Mouse (Mus musculus) heart, embryonic 16.5 days (tissue): ENCODE results near the gene Mex3a. TPM values are rescaled to one million over a fixed set of nuclear protein-coding genes. Genes with fewer than 3 reads are reported as not detected.
A peak's percentile ranks its signal among the peaks of the same experiment; 100 is the strongest.

Source experiments
- ATAC-seq: fragments of 200-750 bp; cut with Nextera tagmentation; replicated peaks from 2 replicates; pipeline ENCODE4 v1.8.0; 2017; ENCODE audit warnings: moderate number of reproducible peaks; ENCODE audit not compliant: insufficient read depth, low FRiP score; ENCODE audit errors: extremely low read depth
- H3K27ac ChIP-seq: fragments of 300-500 bp; sonication (generic); 2 replicates; pipeline ENCODE4 v1.5.1; 2014; ENCODE audit warnings: mild to moderate bottlenecking, low read length, control low read depth, moderate library complexity
- H3K27me3 ChIP-seq: fragments of 300-500 bp; sonication (generic); 2 replicates; pipeline ENCODE4 v1.6.1; 2014; ENCODE audit warnings: low read length, mixed read lengths; ENCODE audit not compliant: control insufficient read depth, insufficient read depth
- H3K36me3 ChIP-seq: fragments of 300-500 bp; sonication (generic); 2 replicates; pipeline ENCODE4 v1.6.1; 2014; ENCODE audit not compliant: control insufficient read depth, insufficient read depth
- H3K4me1 ChIP-seq: fragments of 300-500 bp; sonication (generic); 2 replicates; pipeline ENCODE4 v1.6.1; 2014; ENCODE audit warnings: low read length, mixed read lengths; ENCODE audit not compliant: control insufficient read depth, insufficient read depth
- H3K4me2 ChIP-seq: fragments of 300-500 bp; sonication (generic); 2 replicates; pipeline ENCODE4 v1.6.1; 2014; ENCODE audit warnings: low read depth, mild to moderate bottlenecking, control low read depth, low read length
- H3K4me3 ChIP-seq: fragments of 300-500 bp; sonication (generic); 2 replicates; pipeline ENCODE4 v1.5.1; 2014; ENCODE audit warnings: mild to moderate bottlenecking, control low read depth, low read length
- H3K9ac ChIP-seq: fragments of 300-500 bp; sonication (generic); 2 replicates; pipeline ENCODE4 v1.6.1; 2014; ENCODE audit warnings: low read length, control low read depth
- H3K9me3 ChIP-seq: fragments of 300-500 bp; sonication (generic); replicated peaks from 2 replicates; pipeline ENCODE4 v1.6.1; 2016; ENCODE audit warnings: low read length; ENCODE audit not compliant: control insufficient read depth
- WGBS: fragments of 180-500 bp; shearing (Covaris S2); extraction: QIAGEN DNeasy Blood & Tissue Kit; methylation state at CpG from one replicate; pipeline ENCODE4 v1.1.7; 2014; 5-methylcytosine and 5-hydroxymethylcytosine counted together
- polyA plus RNA-seq: library from polyadenylated mRNA; unstranded; fragments of >200 nt; fragmentation: Nextera tagmentation; extraction: Ambion mirVana; gene quantifications from 2 replicates; pipeline ENCODE4 v1.2.1, GENCODE M21; 2015

Gene Mex3a
- polyA plus RNA-seq, 1 experiment from 2014 or later: 5.3 TPM

DNA sequence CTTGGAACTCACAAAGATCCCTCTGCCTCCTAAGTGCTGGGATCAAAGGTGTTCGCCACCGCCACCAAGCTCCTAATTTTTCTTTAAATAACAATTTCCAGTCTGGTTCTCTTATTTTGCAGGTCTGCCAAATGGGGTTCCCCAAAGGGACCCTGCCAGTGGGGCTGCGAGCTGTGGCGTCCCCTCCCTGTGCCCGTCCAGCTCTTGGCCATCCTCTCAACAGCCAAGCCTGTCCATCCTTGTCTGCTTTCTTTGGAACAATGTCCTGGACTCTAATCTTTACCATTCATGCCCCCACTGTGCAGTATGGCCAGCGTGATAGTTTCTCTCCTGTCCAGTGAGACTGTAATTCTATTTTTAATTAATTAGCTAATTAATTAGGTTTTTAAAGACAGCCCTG, 11.0 kb upstream of the Mex3a start:
- no peaks in the 10 kb centered on the region for H3K9me3 ChIP-seq
- no peak for ATAC-seq
- H3K4me3 ChIP-seq: no peak overlapping the region
- H3K36me3 ChIP-seq: peaks cover 4% of the 10 kb centered on the region; the same call in 1 of the 2 replicates
- 88% methylated on average over 6 of the region's 6 CpGs for WGBS
- no peak overlapping the region for H3K4me2 ChIP-seq
- H3K4me1 ChIP-seq: peaks cover 3% of the 10 kb centered on the region
- H3K27me3 ChIP-seq: no peaks in the 10 kb centered on the region
- H3K9ac ChIP-seq: no peak overlapping the region
- H3K27ac ChIP-seq: no peak overlapping the region

GRCm38 (mm10) chr3:88521803-88522331, 10.3 kb upstream of the Mex3a start:
- H3K27ac ChIP-seq: no peak overlapping the region
- H3K27me3 ChIP-seq: no peaks in the 10 kb centered on the region
- peaks cover 4% of the 10 kb centered on the region; the same call in 1 of the 2 replicates for H3K36me3 ChIP-seq
- H3K4me2 ChIP-seq: no peak overlapping the region
- WGBS: 23% methylated on average over 9 of the region's 9 CpGs
- H3K9me3 ChIP-seq: no peaks in the 10 kb centered on the region
- no peak overlapping the region for H3K9ac ChIP-seq
- no peak overlapping the region for H3K4me3 ChIP-seq
- no peak for ATAC-seq
- H3K4me1 ChIP-seq: peaks cover 5% of the 10 kb centered on the region

GRCm38 (mm10) chr3:88523027-88523426, 9.2 kb upstream of the Mex3a start:
- Histone ChIP-seq H3K9ac (no peak overlapping the region), H3K4me1 (peaks cover 14% of the 10 kb centered on the region), H3K4me2 (no peak overlapping the region), H3K4me3 (no peak overlapping the region), H3K27me3 (no peaks in the 10 kb centered on the region), H3K27ac (no peak overlapping the region), H3K36me3 (peaks cover 4% of the 10 kb centered on the region; the same call in 1 of the 2 replicates), H3K9me3 (no peaks in the 10 kb centered on the region)
- no peak for ATAC-seq
- WGBS: 81% methylated on average over 8 of the region's 8 CpGs

- ATAC-seq: no peak
- peaks cover 26% of the 10 kb centered on the region for H3K4me1 ChIP-seq
- H3K4me2 ChIP-seq: no peak overlapping the region
- no peak overlapping the region for H3K27ac ChIP-seq
- 87% methylated on average over 5 of the region's 5 CpGs for WGBS
- no peak overlapping the region for H3K9ac ChIP-seq
- no peaks in the 10 kb centered on the region for H3K27me3 ChIP-seq
- peaks cover 4% of the 10 kb centered on the region; the same call in 1 of the 2 replicates for H3K36me3 ChIP-seq
- H3K4me3 ChIP-seq: no peak overlapping the region
- H3K9me3 ChIP-seq: no peaks in the 10 kb centered on the region
These were observed 7.2 kb upstream of the Mex3a start for GRCm38 (mm10) chr3:88525021-88525420.

DNA sequence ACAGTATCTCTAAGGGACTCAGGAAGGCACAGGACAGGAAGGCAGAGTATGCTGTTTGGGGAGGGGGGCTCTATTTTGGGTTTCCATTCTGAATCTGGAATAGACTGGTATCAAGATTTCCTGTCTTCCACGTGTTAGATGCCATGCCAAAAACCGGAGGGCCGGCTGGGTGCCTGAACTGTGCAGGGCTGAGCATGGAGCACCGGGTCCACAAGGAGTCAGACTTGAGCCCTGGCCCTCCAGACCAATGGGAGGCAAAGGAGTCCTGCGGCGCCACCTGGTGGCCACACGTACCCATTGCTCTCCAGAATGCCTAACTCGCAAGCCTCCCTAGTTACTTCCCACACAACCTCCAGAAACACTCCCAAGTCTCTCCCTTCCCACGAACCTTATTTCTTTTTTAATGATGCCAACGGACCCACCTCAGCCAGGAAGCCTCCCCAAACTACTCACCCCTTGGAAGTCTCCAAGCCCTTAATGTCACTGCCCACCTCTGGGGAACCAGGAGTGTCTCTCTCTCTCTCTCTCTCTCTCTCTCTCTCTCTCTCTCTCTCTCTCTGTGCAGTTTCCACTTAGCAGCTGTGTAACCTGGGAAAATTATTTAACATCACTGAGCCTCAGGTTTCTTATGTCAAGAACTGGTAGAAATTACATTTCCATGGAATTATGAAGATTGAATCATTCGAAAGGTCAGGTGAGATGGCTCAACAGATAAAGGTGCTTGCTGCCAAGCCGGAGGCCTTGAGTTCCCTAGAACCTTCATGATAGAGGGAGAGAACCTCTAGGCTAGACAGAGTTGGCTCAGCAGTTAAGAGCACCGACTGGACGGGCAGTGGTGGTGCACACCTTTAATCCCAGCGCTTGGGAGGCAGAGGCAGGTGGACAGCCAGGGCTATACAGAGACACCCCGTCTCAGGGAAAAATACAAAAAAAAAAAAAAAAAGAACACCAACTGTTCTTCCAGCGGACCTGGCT, 5.8 kb upstream of the Mex3a start:
- 32% methylated on average over 17 of the region's 17 CpGs for WGBS
- ATAC-seq: peak; percentile 74

GRCm38 (mm10) chr3:88527565-88527964, 4.6 kb upstream of the Mex3a start:
- 34% methylated on average over 8 of the region's 8 CpGs for WGBS
- H3K9ac ChIP-seq: peak overlapping the region; percentile 56
- ATAC-seq: no peak
- no peak overlapping the region for H3K4me3 ChIP-seq
- H3K4me1 ChIP-seq: peaks cover 33% of the 10 kb centered on the region
- no peak overlapping the region for H3K27ac ChIP-seq
- no peak overlapping the region for H3K4me2 ChIP-seq
- H3K27me3 ChIP-seq: no peaks in the 10 kb centered on the region
- H3K36me3 ChIP-seq: peaks cover 4% of the 10 kb centered on the region; the same call in 1 of the 2 replicates
- H3K9me3 ChIP-seq: no peaks in the 10 kb centered on the region

More for the DNA sequence above, 5.8 kb upstream of the Mex3a start:
- Histone ChIP-seq H3K4me3 (no peak overlapping the region), H3K27ac (no peak overlapping the region), H3K4me1 (peaks cover 33% of the 10 kb centered on the region), H3K4me2 (peak overlapping the region; percentile 13; the same call in 1 of the 2 replicates), H3K9ac (peak overlapping the region; percentile 44; the same call in 1 of the 2 replicates), H3K27me3 (no peaks in the 10 kb centered on the region), H3K36me3 (peaks cover 4% of the 10 kb centered on the region; the same call in 1 of the 2 replicates), H3K9me3 (no peaks in the 10 kb centered on the region)

- H3K36me3 ChIP-seq: peaks cover 4% of the 10 kb centered on the region; the same call in 1 of the 2 replicates
- no peak overlapping the region for H3K27ac ChIP-seq
- 86% methylated on average over 11 of the region's 11 CpGs for WGBS
- no peak overlapping the region for H3K4me2 ChIP-seq
- ATAC-seq: no peak
- H3K4me3 ChIP-seq: no peak overlapping the region
- no peak overlapping the region for H3K9ac ChIP-seq
- H3K27me3 ChIP-seq: no peaks in the 10 kb centered on the region
- no peaks in the 10 kb centered on the region for H3K9me3 ChIP-seq
- peaks cover 37% of the 10 kb centered on the region for H3K4me1 ChIP-seq
These were observed 3.5 kb upstream of the Mex3a start for GRCm38 (mm10) chr3:88528646-88529045.

- Histone ChIP-seq H3K4me1 (peaks cover 45% of the 10 kb centered on the region), H3K4me3 (no peak overlapping the region), H3K27ac (peak overlapping the region; percentile 32; the same call in 1 of the 2 replicates), H3K27me3 (no peaks in the 10 kb centered on the region), H3K9me3 (no peaks in the 10 kb centered on the region), H3K36me3 (peaks cover 4% of the 10 kb centered on the region; the same call in 1 of the 2 replicates), H3K4me2 (peak overlapping the region; percentile 81), H3K9ac (peak overlapping the region; percentile 91)
- ATAC-seq: no peak
- WGBS: 45% methylated on average over 7 of the region's 7 CpGs
These were observed 2.8 kb upstream of the Mex3a start for GRCm38 (mm10) chr3:88529204-88530000.
